Mouse (Mus musculus): ENCODE data around the gene Phldb3.

GRCm38 (mm10) chr7:24646486-24646885, 35.9 kb downstream of the Phldb3 start:
- TF ChIP-seq CTCF (IDR thresholded peaks at IDR 0.05; ENCODE audit: extremely low read depth, insufficient read length, insufficient replicate concordance, low read depth, low read length) (no peak), POLR2A (IDR thresholded peaks at IDR 0.05; ENCODE audit: low read depth, low read length) (no peak)
